Mouse (Mus musculus): Measurements from ENCODE around the gene Gfod1. TPM values are rescaled to one million over a fixed set of nuclear protein-coding genes. Genes with fewer than 3 reads are reported as not detected.

Gfod1 gene
- polyA plus RNA-seq, 1 experiment from 2014 or later: 0.18 TPM

- H3K4me1 ChIP-seq (ENCODE audit: control insufficient read depth, insufficient read depth, low read length): peaks cover 13% of the 10 kb centered on the region
- 23% methylated on average over 13 of the region's 13 CpGs for WGBS
These were observed 71.8 kb downstream of the Gfod1 start for GRCm38 (mm10) chr13:43231965-43232860.

DNA sequence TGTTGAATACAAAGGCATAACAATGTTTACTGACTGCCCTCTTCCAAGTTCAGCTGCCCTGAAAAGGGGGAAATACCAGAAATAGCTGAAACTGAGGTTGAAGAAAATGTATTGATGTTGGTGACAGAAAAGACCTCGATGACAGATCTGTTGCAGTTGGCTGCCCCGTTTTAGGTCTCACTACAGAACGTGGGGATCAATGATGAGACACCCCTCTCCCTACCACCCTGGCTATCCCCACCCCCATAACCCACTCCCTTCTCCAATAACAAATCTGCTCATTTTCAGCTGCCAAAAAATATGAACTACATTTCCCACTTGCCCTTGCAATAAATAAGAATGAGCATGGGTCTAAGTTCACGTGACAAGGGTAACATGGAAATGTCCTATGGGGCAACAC is 73.1 kb downstream of the Gfod1 start:
- no peak overlapping the region for H3K9ac ChIP-seq (ENCODE audit: low read depth, low read length)
- H3K36me3 ChIP-seq (ENCODE audit: control insufficient read depth, insufficient read depth, low read length): no peaks in the 10 kb centered on the region
- ATAC-seq: no peak
- H3K4me1 ChIP-seq (ENCODE audit: control insufficient read depth, insufficient read depth, low read length): peaks cover 13% of the 10 kb centered on the region
- no peaks in the 10 kb centered on the region for H3K27me3 ChIP-seq (replicated peaks; ENCODE audit: control insufficient read depth, insufficient read depth, low read length)
- no peak overlapping the region for H3K27ac ChIP-seq (ENCODE audit: low read length)
- H3K4me2 ChIP-seq (ENCODE audit: low read depth, low read length): no peak overlapping the region
- H3K9me3 ChIP-seq (ENCODE audit: control insufficient read depth, low read length): no peaks in the 10 kb centered on the region
- H3K4me3 ChIP-seq (ENCODE audit: low read length): no peak overlapping the region
- WGBS: 52% methylated on average over 4 of the region's 4 CpGs

More at GRCm38 (mm10) chr13:43231965-43232860, 71.8 kb downstream of the Gfod1 start:
- Histone ChIP-seq H3K4me2 (ENCODE audit: low read depth, low read length) (no peak overlapping the region), H3K27ac (ENCODE audit: low read length) (peak overlapping the region; percentile 57), H3K9me3 (ENCODE audit: control insufficient read depth, low read length) (no peaks in the 10 kb centered on the region), H3K4me3 (ENCODE audit: low read length) (no peak overlapping the region), H3K9ac (ENCODE audit: low read depth, low read length) (no peak overlapping the region), H3K36me3 (ENCODE audit: control insufficient read depth, insufficient read depth, low read length) (no peaks in the 10 kb centered on the region), H3K27me3 (replicated peaks; ENCODE audit: control insufficient read depth, insufficient read depth, low read length) (no peaks in the 10 kb centered on the region)
- peak; percentile 48 for ATAC-seq

- H3K27ac ChIP-seq (ENCODE audit: low read length): no peak overlapping the region
- 78% methylated on average over 6 of the region's 6 CpGs for WGBS
These were observed 73.7 kb downstream of the Gfod1 start for GRCm38 (mm10) chr13:43230238-43230637.

DNA sequence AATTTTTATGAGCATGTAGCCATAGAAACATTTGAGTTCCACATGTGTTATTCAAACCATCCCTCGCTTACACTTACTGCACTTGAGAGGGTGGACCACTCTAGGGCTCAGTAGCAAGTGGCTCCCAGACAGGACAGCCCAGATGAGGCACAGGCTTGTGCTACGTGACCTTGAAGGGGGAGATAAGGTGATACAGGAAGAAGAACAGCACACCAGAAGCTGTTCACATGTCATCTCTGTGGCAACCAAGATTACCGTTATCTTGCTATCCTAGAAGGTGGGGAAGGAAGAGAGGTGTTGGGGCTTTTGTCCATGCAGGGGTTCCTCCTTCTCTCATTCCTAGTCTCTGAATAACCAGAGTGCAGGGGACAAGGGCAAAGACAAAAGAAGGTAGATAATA is 74.2 kb downstream of the Gfod1 start:
- Histone ChIP-seq H3K4me3 (ENCODE audit: low read length) (no peak overlapping the region), H3K9me3 (ENCODE audit: control insufficient read depth, low read length) (no peaks in the 10 kb centered on the region; the same call in 1 of the 2 replicates), H3K9ac (ENCODE audit: low read depth, low read length) (no peak overlapping the region), H3K4me2 (ENCODE audit: low read depth, low read length) (no peak overlapping the region), H3K27me3 (replicated peaks; ENCODE audit: control insufficient read depth, insufficient read depth, low read length) (no peaks in the 10 kb centered on the region), H3K36me3 (ENCODE audit: control insufficient read depth, insufficient read depth, low read length) (no peaks in the 10 kb centered on the region), H3K27ac (ENCODE audit: low read length) (no peak overlapping the region), H3K4me1 (ENCODE audit: control insufficient read depth, insufficient read depth, low read length) (peaks cover 13% of the 10 kb centered on the region)
- 80% methylated on average over 3 of the region's 3 CpGs for WGBS
- ATAC-seq: peak; percentile 64

More at GRCm38 (mm10) chr13:43230238-43230637, 73.7 kb downstream of the Gfod1 start:
- Histone ChIP-seq H3K4me1 (ENCODE audit: control insufficient read depth, insufficient read depth, low read length) (peaks cover 13% of the 10 kb centered on the region), H3K4me2 (ENCODE audit: low read depth, low read length) (no peak overlapping the region), H3K36me3 (ENCODE audit: control insufficient read depth, insufficient read depth, low read length) (no peaks in the 10 kb centered on the region), H3K9ac (ENCODE audit: low read depth, low read length) (no peak overlapping the region), H3K27me3 (replicated peaks; ENCODE audit: control insufficient read depth, insufficient read depth, low read length) (no peaks in the 10 kb centered on the region), H3K9me3 (ENCODE audit: control insufficient read depth, low read length) (no peaks in the 10 kb centered on the region; the same call in 1 of the 2 replicates), H3K4me3 (ENCODE audit: low read length) (no peak overlapping the region)
- no peak; the same call in 1 of the 2 replicates for ATAC-seq

DNA sequence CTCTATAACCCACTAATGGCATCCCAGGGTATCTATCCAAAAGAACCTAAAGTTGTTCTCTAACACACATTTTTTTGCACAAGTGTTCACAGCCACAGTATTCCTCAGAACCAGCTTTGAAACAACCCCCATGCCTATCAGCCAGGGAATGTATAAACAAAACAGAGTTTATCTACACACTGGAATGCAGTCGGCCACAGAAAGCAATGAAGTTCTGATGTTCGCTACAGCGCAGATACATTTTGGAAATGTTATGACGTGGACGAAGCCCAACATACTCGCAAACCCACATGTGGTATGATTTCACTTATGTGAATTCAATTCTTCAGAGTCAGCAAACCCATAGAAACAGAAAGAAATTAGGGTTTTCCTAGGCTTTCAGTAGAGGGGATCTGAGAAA is 75.8 kb downstream of the Gfod1 start:
- WGBS: 36% methylated on average over 6 of the region's 6 CpGs
- ATAC-seq: no peak
- Histone ChIP-seq H3K9me3 (ENCODE audit: control insufficient read depth, low read length) (no peaks in the 10 kb centered on the region; the same call in 1 of the 2 replicates), H3K27me3 (replicated peaks; ENCODE audit: control insufficient read depth, insufficient read depth, low read length) (no peaks in the 10 kb centered on the region), H3K27ac (ENCODE audit: low read length) (no peak overlapping the region), H3K4me3 (ENCODE audit: low read length) (no peak overlapping the region), H3K9ac (ENCODE audit: low read depth, low read length) (no peak overlapping the region), H3K4me2 (ENCODE audit: low read depth, low read length) (no peak overlapping the region), H3K4me1 (ENCODE audit: control insufficient read depth, insufficient read depth, low read length) (peaks cover 13% of the 10 kb centered on the region), H3K36me3 (ENCODE audit: control insufficient read depth, insufficient read depth, low read length) (no peaks in the 10 kb centered on the region)

- no peaks in the 10 kb centered on the region for H3K27me3 ChIP-seq (replicated peaks; ENCODE audit: control insufficient read depth, insufficient read depth, low read length)
- no peaks in the 10 kb centered on the region; the same call in 1 of the 2 replicates for H3K9me3 ChIP-seq (ENCODE audit: control insufficient read depth, low read length)
- no peak for ATAC-seq
- 82% methylated on average over 10 of the region's 10 CpGs for WGBS
- no peak overlapping the region for H3K27ac ChIP-seq (ENCODE audit: low read length)
- H3K4me2 ChIP-seq (ENCODE audit: low read depth, low read length): no peak overlapping the region
- no peak overlapping the region for H3K9ac ChIP-seq (ENCODE audit: low read depth, low read length)
- H3K4me1 ChIP-seq (ENCODE audit: control insufficient read depth, insufficient read depth, low read length): no peaks in the 10 kb centered on the region
- H3K4me3 ChIP-seq (ENCODE audit: low read length): no peak overlapping the region
- no peaks in the 10 kb centered on the region for H3K36me3 ChIP-seq (ENCODE audit: control insufficient read depth, insufficient read depth, low read length)
These were observed 77.9 kb downstream of the Gfod1 start for GRCm38 (mm10) chr13:43226041-43226440.

GRCm38 (mm10) chr13:43225161-43225560 is 78.8 kb downstream of the Gfod1 start:
- WGBS: 75% methylated on average over 5 of the region's 5 CpGs
- ATAC-seq: no peak
- H3K36me3 ChIP-seq (ENCODE audit: control insufficient read depth, insufficient read depth, low read length): no peaks in the 10 kb centered on the region
- no peak overlapping the region for H3K4me3 ChIP-seq (ENCODE audit: low read length)
- no peak overlapping the region for H3K9ac ChIP-seq (ENCODE audit: low read depth, low read length)
- H3K9me3 ChIP-seq (ENCODE audit: control insufficient read depth, low read length): no peaks in the 10 kb centered on the region; the same call in 1 of the 2 replicates
- H3K27ac ChIP-seq (ENCODE audit: low read length): no peak overlapping the region
- H3K4me1 ChIP-seq (ENCODE audit: control insufficient read depth, insufficient read depth, low read length): no peaks in the 10 kb centered on the region
- H3K4me2 ChIP-seq (ENCODE audit: low read depth, low read length): no peak overlapping the region
- H3K27me3 ChIP-seq (replicated peaks; ENCODE audit: control insufficient read depth, insufficient read depth, low read length): no peaks in the 10 kb centered on the region

DNA sequence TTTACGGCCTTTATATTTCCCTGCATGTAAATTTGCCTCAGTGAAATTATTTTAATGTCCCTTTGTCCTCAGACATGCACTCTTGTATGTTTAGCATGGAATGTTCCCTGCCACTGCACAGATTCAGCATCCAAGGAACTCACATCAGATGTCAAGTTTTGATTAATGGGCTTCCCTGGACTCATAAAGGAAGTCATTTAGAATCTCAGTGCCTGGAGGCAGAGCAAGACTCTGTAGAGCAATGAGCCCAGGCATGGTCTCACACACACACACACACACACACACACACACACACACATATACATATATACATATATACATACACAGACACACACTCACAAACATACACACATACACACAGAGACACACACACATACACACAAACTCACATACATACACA is 81.9 kb downstream of the Gfod1 start:
- no peak for ATAC-seq
- Histone ChIP-seq H3K4me3 (ENCODE audit: low read length) (no peak overlapping the region), H3K4me1 (ENCODE audit: control insufficient read depth, insufficient read depth, low read length) (no peaks in the 10 kb centered on the region), H3K4me2 (ENCODE audit: low read depth, low read length) (no peak overlapping the region), H3K9me3 (ENCODE audit: control insufficient read depth, low read length) (no peaks in the 10 kb centered on the region; the same call in 1 of the 2 replicates), H3K9ac (ENCODE audit: low read depth, low read length) (no peak overlapping the region), H3K27me3 (replicated peaks; ENCODE audit: control insufficient read depth, insufficient read depth, low read length) (no peaks in the 10 kb centered on the region), H3K36me3 (ENCODE audit: control insufficient read depth, insufficient read depth, low read length) (no peaks in the 10 kb centered on the region), H3K27ac (ENCODE audit: low read length) (no peak overlapping the region)
- 86% methylated on average over 1 of the region's 1 CpGs for WGBS

DNA sequence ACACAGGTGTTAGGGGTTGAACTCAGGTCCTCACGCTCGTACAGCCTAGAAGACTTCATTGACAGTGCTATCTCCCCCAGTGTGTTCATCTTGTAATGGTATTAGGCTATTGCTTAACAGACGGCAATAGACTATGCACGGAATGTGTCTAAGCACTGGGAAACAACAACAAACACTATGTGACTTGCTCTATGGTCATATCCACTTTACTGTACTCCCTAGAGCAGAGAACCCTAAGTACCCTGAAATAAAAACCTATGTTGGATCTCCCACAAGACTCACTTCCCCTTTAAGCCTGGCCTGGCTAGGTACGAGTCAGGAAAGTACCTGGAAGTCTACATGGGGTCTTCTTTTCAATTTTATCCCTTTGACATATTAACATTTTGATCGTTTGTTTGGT is 82.7 kb downstream of the Gfod1 start:
- no peak for ATAC-seq

More for the DNA sequence above, 82.7 kb downstream of the Gfod1 start:
- Histone ChIP-seq H3K4me1 (ENCODE audit: control insufficient read depth, insufficient read depth, low read length) (no peaks in the 10 kb centered on the region), H3K4me2 (ENCODE audit: low read depth, low read length) (no peak overlapping the region), H3K27me3 (replicated peaks; ENCODE audit: control insufficient read depth, insufficient read depth, low read length) (no peaks in the 10 kb centered on the region), H3K27ac (ENCODE audit: low read length) (no peak overlapping the region), H3K4me3 (ENCODE audit: low read length) (no peak overlapping the region), H3K9ac (ENCODE audit: low read depth, low read length) (no peak overlapping the region), H3K36me3 (ENCODE audit: control insufficient read depth, insufficient read depth, low read length) (no peaks in the 10 kb centered on the region), H3K9me3 (ENCODE audit: control insufficient read depth, low read length) (no peaks in the 10 kb centered on the region; the same call in 1 of the 2 replicates)
- WGBS: 86% methylated on average over 6 of the region's 6 CpGs
